Mouse (Mus musculus) cerebellum, postnatal 25 days (tissue): ENCODE results near the gene Znhit2.
"Not testable (repeated sequence)": the region's sequence is repeated elsewhere in the genome, so short reads cannot be mapped to it uniquely, and the experiment has no call there.

Experiments
- DNase-seq, 2 experiments: peaks; one replicate each; pipeline ENCODE4 v3.0.0; 2021; ENCODE audit warnings: mixed read lengths in 2 of 2

The Znhit2 gene

GRCm38 (mm10) chr19:6061021-6061533 is at the start of gene Znhit2:
TSS of gene Znhit2 (plus strand) at chr19:6061192.
- DNase-seq: peak; percentile 91 to 93

GRCm38 (mm10) chr19:6013691-6014090 is 47.3 kb upstream of the Znhit2 start:
- no peak for DNase-seq

GRCm38 (mm10) chr19:6014991-6015510 is 45.9 kb upstream of the Znhit2 start:
- peak; percentile 67 to 76 for DNase-seq

- peak; percentile 76 to 78 for DNase-seq
These were observed 45.3 kb upstream of the Znhit2 start, which contains the start of gene Capn1 for GRCm38 (mm10) chr19:6015511-6016315. TSS of gene Capn1 (minus strand) at chr19:6015897.

DNA sequence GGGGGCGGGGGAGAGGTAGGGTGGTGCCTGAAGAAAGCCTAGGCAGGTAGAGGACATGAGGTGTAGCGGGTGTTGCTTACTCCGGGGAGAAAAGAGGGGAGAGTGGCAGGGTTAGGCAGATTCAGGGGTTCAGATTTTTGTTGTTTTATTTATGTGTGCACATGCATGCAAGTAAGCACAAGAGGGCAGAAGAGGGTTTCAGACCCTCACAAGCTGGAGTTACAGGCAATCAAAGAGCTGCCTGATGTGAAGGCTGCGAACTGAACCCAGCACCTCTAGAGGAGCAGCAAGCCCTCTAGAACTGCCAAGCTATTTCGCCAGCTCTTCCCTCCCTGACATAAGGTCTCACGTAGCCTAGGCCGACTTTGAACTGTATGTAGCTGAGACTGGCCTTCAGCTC is 44.5 kb upstream of the Znhit2 start:
- no peak for DNase-seq

DNA sequence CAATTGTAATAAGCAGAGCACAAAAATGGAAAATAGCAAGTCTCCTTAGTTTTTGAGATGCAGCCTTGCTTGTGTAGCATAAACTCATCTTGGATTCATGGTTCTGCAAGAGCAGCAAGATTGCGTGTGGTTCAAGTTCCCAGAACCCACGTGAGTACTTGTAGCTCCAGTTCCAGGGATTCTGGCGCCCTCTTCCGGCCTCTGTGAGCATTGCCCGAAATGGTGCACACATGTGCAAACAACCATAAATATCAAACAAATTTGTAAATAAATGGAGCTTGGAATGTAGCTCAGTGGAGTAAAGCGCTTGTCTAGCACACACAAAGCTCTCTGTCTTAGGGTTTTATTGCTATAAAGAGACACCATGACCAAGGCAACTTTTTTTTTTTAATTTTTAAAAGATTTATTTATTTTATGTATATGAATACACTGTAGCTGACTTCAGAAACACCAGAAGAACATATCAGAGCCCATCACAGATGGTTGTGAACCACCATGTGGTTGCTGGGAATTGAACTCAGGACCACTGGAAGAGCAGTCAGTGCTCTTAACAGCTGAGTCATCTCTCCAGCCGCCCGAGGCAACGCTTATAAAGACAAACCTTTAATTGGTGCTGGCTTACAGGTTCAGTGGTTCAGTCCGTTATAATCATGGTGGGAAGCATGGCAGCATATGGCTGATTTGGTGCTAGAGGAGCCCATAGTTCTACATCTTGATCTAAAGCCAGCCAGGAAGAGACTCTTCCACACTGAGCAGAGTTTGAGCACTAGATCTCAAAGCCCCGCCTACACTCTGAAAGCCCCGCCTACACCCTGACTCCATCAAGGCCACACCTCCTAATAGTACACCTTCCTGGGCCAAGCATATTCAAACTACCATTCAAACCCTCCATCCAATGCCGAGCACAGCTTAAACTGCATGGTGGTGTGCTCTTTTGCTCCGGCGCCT is 42.6 kb upstream of the Znhit2 start:
- DNase-seq: peak; percentile 88 to 94

DNA sequence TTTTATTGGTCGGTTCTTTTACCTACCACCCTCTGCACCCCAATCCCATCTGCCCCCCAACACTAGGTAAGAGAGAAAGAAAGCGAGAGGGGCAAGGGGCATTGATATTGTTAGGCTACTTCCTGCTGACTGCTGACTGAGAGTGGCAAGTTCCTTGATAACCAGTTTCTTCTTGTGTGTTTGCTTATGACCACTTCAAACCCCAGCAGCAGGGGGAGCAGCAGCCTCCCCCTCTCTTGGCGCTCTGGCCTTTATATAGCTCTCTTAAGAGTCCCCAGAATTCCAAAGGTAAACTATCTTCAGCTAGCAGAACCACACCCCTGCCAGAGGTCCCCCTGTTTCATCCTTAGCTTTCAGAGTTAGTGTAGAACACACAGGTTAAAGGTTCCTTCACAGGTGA is 40.7 kb upstream of the Znhit2 start:
- no peak for DNase-seq

GRCm38 (mm10) chr19:6023059-6023458 is 37.9 kb upstream of the Znhit2 start:
- DNase-seq: no peak

DNA sequence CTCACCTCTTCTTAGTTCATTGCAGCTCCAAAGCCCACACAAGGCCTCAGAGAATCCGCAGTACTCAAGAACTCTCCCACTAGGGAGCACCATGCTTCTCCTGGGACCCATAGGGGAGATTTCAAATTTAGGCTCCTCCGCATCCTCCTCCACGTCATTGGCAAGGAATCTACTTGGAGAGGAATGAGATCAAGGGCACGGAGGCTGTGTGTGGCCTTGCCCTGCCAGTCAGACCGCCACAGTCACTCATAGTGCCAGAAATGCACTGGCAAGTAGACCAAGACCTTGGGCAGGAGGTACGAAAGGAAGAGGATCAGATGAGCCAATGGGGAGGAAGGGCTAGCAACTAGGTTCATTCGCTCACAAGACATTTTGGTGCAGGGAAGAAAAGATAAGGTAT is 37.1 kb upstream of the Znhit2 start:
- no peak for DNase-seq

- no peak for DNase-seq
These were observed 32.0 kb upstream of the Znhit2 start for GRCm38 (mm10) chr19:6028991-6029390.

- no peak for DNase-seq
These were observed 31.6 kb upstream of the Znhit2 start for GRCm38 (mm10) chr19:6029426-6029825.

GRCm38 (mm10) chr19:6030520-6031280 is 30.3 kb upstream of the Znhit2 start:
- no peak for DNase-seq

- DNase-seq: no peak
These were observed 24.9 kb upstream of the Znhit2 start for GRCm38 (mm10) chr19:6035966-6036585.

- DNase-seq: no peak
These were observed 23.3 kb upstream of the Znhit2 start for GRCm38 (mm10) chr19:6037695-6038094.

DNA sequence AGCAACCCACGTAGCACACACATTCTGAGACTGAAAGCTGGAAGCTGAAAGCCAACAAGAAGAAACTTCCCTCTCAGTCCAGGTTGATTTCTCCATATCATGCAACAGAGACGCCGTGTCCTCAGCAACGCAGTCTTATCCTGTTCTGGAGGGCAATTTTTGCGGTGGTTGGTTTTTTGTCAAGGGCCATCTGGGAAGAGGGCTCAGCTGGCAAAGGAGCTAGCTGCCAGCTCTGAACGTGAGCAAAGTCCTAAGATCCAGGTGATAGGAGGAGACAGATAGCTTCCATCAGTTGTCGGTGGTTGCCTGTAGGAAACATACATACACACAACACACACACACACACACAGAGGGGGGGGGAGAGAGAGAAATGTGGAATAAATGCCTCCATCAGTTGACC is 22.7 kb upstream of the Znhit2 start:
- DNase-seq: peak in 1 of 2 experiments; percentile 6

- DNase-seq: no peak
These were observed 21.0 kb upstream of the Znhit2 start for GRCm38 (mm10) chr19:6040002-6040401.

DNA sequence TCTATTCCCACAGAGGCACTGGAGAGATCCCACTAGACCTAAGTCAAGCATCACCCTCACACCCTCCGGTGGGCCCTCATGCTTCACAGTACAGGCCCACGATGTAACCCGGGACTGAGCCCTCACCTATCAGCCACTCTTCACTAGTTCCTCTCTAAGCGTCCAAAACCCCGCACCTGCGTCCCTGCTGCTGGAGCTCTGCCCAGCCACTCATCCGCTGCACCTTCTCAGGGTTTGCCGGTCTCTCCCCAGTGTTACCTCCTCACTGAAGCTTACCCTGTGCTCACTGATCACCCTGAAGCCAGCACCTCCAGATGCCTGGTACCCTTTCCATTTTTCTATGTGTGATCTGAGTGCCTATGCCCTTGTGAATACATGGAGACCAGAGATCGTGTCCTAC is 18.7 kb upstream of the Znhit2 start:
- DNase-seq: peak in 1 of 2 experiments; percentile 26

GRCm38 (mm10) chr19:6044102-6044501 is 16.9 kb upstream of the Znhit2 start:
- DNase-seq: not testable (repeated sequence)

GRCm38 (mm10) chr19:6045366-6046293 is 15.4 kb upstream of the Znhit2 start:
- no peak for DNase-seq

DNA sequence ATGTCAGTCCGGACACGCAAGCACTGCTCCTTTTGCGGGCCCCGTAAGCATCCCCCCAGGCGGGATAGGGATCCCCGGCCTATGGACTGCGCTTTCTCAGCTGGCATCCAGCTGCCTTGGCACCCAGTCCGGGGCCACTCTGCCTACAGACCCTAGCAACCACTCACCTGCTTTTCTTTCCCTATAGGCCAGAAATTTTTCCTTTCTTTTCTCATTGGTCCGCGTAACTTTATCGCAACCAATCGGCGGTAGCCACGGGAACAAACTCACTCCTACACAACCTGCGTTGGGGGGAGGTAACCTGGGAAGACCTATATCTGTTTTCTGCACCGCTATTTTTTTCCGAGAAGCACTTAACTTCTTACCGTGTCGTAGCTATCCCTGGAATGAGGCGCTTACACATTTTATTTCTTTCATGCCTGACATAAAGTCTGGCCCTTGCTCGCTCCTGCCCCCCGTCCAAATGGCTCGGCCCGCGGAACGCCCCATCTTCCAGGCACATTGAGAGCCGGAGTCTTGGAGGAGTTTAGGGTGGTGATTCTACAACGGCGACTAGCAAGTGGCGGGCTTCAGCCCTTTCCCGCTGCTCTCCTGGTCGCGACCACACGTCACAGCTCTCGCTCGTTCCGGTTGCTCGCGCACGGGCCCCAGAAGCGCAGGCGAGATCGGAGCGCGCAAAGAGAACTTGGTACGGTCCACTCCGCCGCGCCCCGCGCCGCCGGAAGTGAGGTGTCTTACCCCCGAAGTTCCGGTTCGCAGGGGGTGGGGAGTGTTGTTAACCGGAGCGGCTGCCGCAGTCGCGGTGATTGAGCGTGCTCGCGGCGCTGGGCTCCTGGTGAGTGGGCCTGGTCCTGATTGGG is 14.5 kb upstream of the Znhit2 start, which contains the start of gene Syvn1:
Syvn1 (plus strand) TSS at position 283 of the 860 bp plus-strand sequence.
- peak; percentile 93 to 95 for DNase-seq
